Mouse (Mus musculus): ENCODE results near the gene Naaa. TPM values are rescaled to one million over a fixed set of nuclear protein-coding genes. Genes with fewer than 3 reads are reported as not detected.

Gene Naaa
- total RNA-seq, 2 experiments from 2014 or later, result 7.8 to 8.8 TPM

DNA sequence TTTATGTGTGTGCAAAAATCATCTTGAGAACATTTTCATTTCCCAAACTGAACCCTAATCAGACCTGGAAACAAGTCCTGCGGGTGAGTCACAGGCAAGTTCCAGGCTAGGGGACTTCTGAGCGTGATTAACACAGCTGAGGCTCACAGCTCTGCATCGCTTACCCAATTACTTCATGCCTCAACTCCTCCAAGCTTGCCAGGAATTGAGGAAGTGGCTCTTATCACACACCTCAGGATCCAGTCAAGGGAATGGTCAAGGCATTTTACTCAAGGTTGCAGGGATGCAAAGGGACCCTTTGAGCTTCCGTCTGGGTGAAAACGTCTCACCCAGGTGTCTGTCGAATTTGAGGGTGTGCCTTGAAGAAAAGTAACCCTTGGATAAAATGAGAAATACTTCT is 58.1 kb downstream of the Naaa start:
- no peak for ATAC-seq (replicated peaks; ENCODE audit: low FRiP score, poor library complexity, severe bottlenecking)

DNA sequence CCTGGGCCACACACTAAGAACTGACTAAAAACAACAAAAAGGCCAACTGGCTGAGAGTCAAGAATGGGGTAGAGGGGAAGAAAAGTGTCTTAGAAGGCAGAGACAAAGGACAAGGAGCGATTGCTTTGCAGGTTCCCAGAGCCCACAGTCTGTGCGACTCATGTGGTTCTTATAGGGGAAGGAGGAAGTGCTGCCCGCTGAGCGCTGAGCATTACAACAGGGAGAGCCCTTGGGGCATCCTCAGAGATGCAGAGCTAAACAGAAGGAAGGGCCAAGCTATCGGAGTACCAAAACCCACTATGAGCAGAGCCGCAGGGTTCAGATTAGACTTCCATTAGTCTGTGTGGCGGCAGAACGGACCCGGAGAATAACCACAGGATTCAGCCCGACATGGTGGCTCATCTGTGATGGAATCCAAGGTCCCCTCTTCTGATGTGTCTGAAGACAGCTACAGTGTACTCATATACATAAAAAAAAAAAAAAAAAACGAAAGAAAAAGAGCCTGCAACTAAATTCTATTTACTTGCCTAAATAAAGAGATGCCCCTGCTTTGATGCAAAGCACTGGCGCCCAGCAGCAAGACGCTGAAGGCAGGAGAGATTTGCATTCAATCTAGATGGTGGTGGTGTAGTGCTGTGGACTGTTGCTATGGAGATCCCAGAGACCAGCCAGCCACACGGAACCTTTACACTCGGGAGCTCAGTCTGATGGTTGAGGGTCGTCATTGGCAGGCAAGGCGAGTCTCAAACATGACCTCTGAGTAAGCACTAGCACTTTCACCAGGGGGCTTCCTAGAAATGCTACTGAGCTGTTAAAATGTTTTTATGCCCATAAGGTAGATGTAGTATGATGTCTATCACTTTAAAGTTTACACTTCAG is 58.8 kb downstream of the Naaa start:
- ATAC-seq (replicated peaks; ENCODE audit: low FRiP score, poor library complexity, severe bottlenecking), result no peak

DNA sequence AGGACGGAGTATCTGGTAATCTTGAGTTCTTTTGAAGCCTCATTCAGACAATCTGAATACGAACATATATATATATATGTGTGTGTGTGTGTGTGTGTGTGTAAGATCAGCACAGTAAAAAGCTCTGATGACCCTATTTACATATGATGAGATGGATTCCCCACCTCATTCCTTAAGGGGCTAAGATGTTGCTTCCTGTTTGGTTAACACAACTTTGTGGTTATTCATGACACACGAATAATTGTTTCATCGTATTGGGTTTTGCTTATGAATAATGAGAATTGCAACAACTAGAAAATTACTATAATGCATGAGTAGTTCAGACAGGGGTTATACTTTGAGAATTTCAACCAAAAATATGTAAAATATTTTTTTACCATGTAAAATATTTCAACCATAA is 62.7 kb downstream of the Naaa start, which contains the start of gene U90926:
U90926 (minus strand) TSS at position 101 of the 400 bp plus-strand sequence.
- ATAC-seq (replicated peaks; ENCODE audit: low FRiP score, poor library complexity, severe bottlenecking), result no peak

DNA sequence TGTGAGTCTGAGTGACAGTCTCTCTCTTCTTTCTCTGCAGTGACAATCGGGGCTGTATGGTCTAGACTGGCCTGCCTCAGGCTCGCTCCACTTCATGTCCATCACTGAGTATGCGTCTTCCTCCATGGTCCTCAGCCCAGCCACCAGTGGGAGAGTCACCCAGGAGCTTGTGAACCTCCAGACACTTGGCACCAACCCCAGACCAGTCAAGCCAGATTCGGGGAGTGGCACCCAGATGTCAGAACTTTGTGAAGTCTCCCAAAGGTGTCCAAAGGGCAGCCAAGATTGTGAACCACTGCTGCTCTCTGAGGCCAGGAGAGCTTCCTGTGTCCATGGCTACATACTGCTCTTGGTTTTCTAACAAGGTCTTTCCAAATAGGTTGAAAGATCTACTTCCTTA is 65.7 kb downstream of the Naaa start:
- ATAC-seq (replicated peaks; ENCODE audit: low FRiP score, poor library complexity, severe bottlenecking), result no peak

DNA sequence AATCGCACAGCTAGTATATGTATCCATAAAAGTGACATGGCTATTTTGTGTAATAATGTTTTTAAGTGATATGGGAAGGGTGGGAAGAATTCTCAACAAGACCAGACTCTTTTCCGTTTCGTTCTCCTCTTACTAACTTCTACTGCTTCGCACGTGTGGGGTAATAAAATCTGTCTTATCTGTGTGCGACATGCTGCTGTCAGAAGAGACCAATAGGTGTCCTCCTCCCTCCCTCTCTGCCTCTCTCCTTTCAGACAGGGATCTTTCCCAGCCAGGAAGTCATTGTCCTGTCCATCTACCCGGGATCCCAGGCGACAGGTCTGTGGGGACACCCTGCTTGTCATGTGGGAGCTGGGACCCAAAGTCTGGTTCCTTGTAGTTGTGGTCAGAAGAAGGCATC is 67.8 kb downstream of the Naaa start:
- no peak for ATAC-seq (replicated peaks; ENCODE audit: low FRiP score, poor library complexity, severe bottlenecking)

Other genes starting within 250 kb of the Naaa start
- 0.42 TPM in 1 of 2 replicates, not detected in the other for gene Cdkl2, start 234.3 kb downstream of the Naaa start, total RNA-seq (2015; ENCODE audit: low replicate concordance)
- gene Cdkl2, start 234.3 kb downstream of the Naaa start, total RNA-seq (2017; ENCODE audit: low replicate concordance), result 2.0 TPM in 1 of 2 replicates, not detected in the other
- gene G3bp2, start 194.5 kb downstream of the Naaa start, total RNA-seq (2015; ENCODE audit: low replicate concordance), result 40.0 and 47.8 TPM in 2 replicates
- 60.5 and 68.3 TPM in 2 replicates for gene G3bp2, start 194.5 kb downstream of the Naaa start, total RNA-seq (2017; ENCODE audit: low replicate concordance)
- gene Uso1, start 140.2 kb downstream of the Naaa start, total RNA-seq (2015; ENCODE audit: low replicate concordance), result 28.5 and 44.9 TPM in 2 replicates
- gene Uso1, start 140.2 kb downstream of the Naaa start, total RNA-seq (2017; ENCODE audit: low replicate concordance), result 20.8 and 36.7 TPM in 2 replicates
- gene U90926, start 62.8 kb downstream of the Naaa start, total RNA-seq (2015; ENCODE audit: low replicate concordance), result not detected in 2 replicates
- gene U90926, start 62.8 kb downstream of the Naaa start, total RNA-seq (2017; ENCODE audit: low replicate concordance), result not detected in 2 replicates
- gene Ppef2, start 21.9 kb downstream of the Naaa start, total RNA-seq (2015; ENCODE audit: low replicate concordance), result not detected in 2 replicates
- not detected in 2 replicates for gene Ppef2, start 21.9 kb downstream of the Naaa start, total RNA-seq (2017; ENCODE audit: low replicate concordance)
- gene Sdad1, start 32.3 kb upstream of the Naaa start, total RNA-seq (2015; ENCODE audit: low replicate concordance), result 7.9 and 8.0 TPM in 2 replicates
- 6.9 and 8.0 TPM in 2 replicates for gene Sdad1, start 32.3 kb upstream of the Naaa start, total RNA-seq (2017; ENCODE audit: low replicate concordance)
- gene Cxcl9, start 49.9 kb upstream of the Naaa start, total RNA-seq (2015; ENCODE audit: low replicate concordance), result 0.84 and 2.5 TPM in 2 replicates
- 1.4 and 23.5 TPM in 2 replicates for gene Cxcl9, start 49.9 kb upstream of the Naaa start, total RNA-seq (2017; ENCODE audit: low replicate concordance)
- gene Art3, start 53.7 kb upstream of the Naaa start, total RNA-seq (2015; ENCODE audit: low replicate concordance), result not detected in 2 replicates
- gene Art3, start 53.7 kb upstream of the Naaa start, total RNA-seq (2017; ENCODE audit: low replicate concordance), result not detected in 2 replicates
- gene Cxcl10, start 70.7 kb upstream of the Naaa start, total RNA-seq (2015; ENCODE audit: low replicate concordance), result 6.1 and 18.4 TPM in 2 replicates
- 1.7 and 2.8 TPM in 2 replicates for gene Cxcl10, start 70.7 kb upstream of the Naaa start, total RNA-seq (2017; ENCODE audit: low replicate concordance)
- 22.3 and 32.3 TPM in 2 replicates for gene Nup54, start 157.0 kb upstream of the Naaa start, total RNA-seq (2015; ENCODE audit: low replicate concordance)
- 16.3 and 19.8 TPM in 2 replicates for gene Nup54, start 157.0 kb upstream of the Naaa start, total RNA-seq (2017; ENCODE audit: low replicate concordance)
- 5.9 and 11.2 TPM in 2 replicates for gene Scarb2, start 228.7 kb upstream of the Naaa start, total RNA-seq (2015; ENCODE audit: low replicate concordance)
- gene Scarb2, start 228.7 kb upstream of the Naaa start, total RNA-seq (2017; ENCODE audit: low replicate concordance), result 9.8 and 13.3 TPM in 2 replicates